Mouse (Mus musculus): ENCODE measurements at regions not wholly inside any gene's neighbourhood (a gene's known extent, or its start where the extent isn't known, plus 50 kb on each side); places are given as distances from the start of the nearest gene placed in this dataset.
"Not testable (repeated sequence)": the region's sequence is repeated elsewhere in the genome, so short reads cannot be mapped to it uniquely, and the experiment has no call there.

GRCm38 (mm10) chr19:35143131-35143530 is 221.0 kb downstream of the Kif20b start:
- no peak overlapping the region for H3K9ac ChIP-seq (ENCODE audit: low read length)
- H3K27me3 ChIP-seq (replicated peaks; ENCODE audit: control insufficient read depth, insufficient read depth, low read length) = no peaks in the 10 kb centered on the region
- DNase-seq (ENCODE audit: low spot score) (no peak), ATAC-seq (replicated peaks; ENCODE audit: low FRiP score, low TSS enrichment, low read depth) (no peak)
- H3K9me3 ChIP-seq (ENCODE audit: control insufficient read depth, low read length) = no peaks in the 10 kb centered on the region
- H3K4me3 ChIP-seq (ENCODE audit: low read depth, low read length) = no peak overlapping the region
- no peak overlapping the region for H3K4me2 ChIP-seq (ENCODE audit: low read length)
- H3K36me3 ChIP-seq (ENCODE audit: control insufficient read depth, insufficient read depth, low read length) = no peaks in the 10 kb centered on the region
- H3K4me1 ChIP-seq (replicated peaks; ENCODE audit: control insufficient read depth, insufficient read depth, low read length) = no peaks in the 10 kb centered on the region
- no peak overlapping the region for H3K27ac ChIP-seq (ENCODE audit: low read depth)

- no peak overlapping the region for H3K4me3 ChIP-seq (ENCODE audit: low read depth, low read length)
- no peaks in the 10 kb centered on the region for H3K36me3 ChIP-seq (ENCODE audit: control insufficient read depth, insufficient read depth, low read length)
- no peak overlapping the region for H3K9ac ChIP-seq (ENCODE audit: low read length)
- ATAC-seq (replicated peaks; ENCODE audit: low FRiP score, low TSS enrichment, low read depth) = no peak
- H3K27ac ChIP-seq (ENCODE audit: low read depth) = no peak overlapping the region
- H3K27me3 ChIP-seq (replicated peaks; ENCODE audit: control insufficient read depth, insufficient read depth, low read length) = no peaks in the 10 kb centered on the region
- no peaks in the 10 kb centered on the region for H3K4me1 ChIP-seq (replicated peaks; ENCODE audit: control insufficient read depth, insufficient read depth, low read length)
- H3K4me2 ChIP-seq (ENCODE audit: low read length) = no peak overlapping the region
- H3K9me3 ChIP-seq (ENCODE audit: control insufficient read depth, low read length) = no peaks in the 10 kb centered on the region
- 77% methylated on average over 2 of the region's 2 CpGs for WGBS
- DNase-seq (ENCODE audit: low spot score) = no peak
Measured at GRCm38 (mm10) chr19:35143781-35144180, 221.6 kb downstream of the Kif20b start.

- not testable (repeated sequence) for H3K4me3 ChIP-seq (ENCODE audit: low read depth, low read length); H3K9me3 ChIP-seq (ENCODE audit: control insufficient read depth, low read length); ATAC-seq (replicated peaks; ENCODE audit: low FRiP score, low TSS enrichment, low read depth); H3K27me3 ChIP-seq (replicated peaks; ENCODE audit: control insufficient read depth, insufficient read depth, low read length); H3K27ac ChIP-seq (ENCODE audit: low read depth); DNase-seq (ENCODE audit: low spot score); H3K36me3 ChIP-seq (ENCODE audit: control insufficient read depth, insufficient read depth, low read length); H3K9ac ChIP-seq (ENCODE audit: low read length); H3K4me1 ChIP-seq (replicated peaks; ENCODE audit: control insufficient read depth, insufficient read depth, low read length); H3K4me2 ChIP-seq (ENCODE audit: low read length)
- whole genome bisulfite sequencing = 76% methylated on average over 2 of the region's 2 CpGs
Measured at GRCm38 (mm10) chr19:35149476-35149875, 227.3 kb downstream of the Kif20b start.

DNA sequence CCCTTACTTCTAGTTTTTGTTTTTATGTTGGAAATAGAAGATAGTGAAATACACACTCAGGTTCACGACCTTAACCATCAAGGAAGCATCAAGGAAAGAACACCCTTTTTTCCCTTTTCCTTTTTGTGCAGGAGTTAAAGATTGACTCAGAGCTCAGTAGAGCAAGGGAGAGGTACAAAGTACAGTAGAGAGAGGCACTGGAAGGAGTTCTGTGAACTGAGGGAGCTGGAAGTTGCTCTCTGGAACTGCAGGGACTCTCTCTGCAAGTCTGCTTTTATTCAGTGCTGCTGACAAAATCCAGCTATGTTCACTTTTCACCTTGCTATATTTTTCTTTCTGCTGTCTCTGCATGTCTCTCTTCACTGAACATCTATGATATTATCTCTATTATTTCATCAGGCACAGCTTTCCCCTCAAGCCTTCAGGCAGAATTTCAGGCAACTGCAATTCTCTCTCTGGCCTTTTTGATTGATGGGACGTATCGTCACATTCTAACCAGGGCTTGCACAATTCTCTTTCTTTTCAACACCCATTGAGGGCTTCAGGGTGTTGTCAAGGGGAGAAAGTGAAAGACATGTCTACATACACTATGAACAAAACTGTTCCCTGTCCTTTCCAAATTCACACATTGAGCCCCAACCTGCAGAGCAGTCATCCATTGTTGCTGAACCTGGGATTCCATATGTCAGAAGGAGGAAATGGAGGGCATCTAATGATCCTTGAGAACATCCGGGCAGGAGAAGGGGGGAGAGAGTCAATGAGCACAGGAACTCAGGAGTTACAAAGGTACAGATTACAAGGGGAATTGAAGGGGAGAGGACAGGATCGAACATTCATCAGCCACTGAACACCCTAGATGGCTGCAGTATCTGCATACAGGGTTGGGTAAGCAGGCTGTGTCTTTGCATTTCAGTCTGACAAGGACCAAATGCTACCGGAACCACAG is 228.9 kb downstream of the Kif20b start:
- Histone ChIP-seq H3K27ac (ENCODE audit: low read depth) (peak overlapping the region; percentile 69), H3K4me2 (ENCODE audit: low read length) (no peak overlapping the region), H3K9ac (ENCODE audit: low read length) (no peak overlapping the region), H3K4me1 (replicated peaks; ENCODE audit: control insufficient read depth, insufficient read depth, low read length) (no peaks in the 10 kb centered on the region), H3K4me3 (ENCODE audit: low read depth, low read length) (no peak overlapping the region), H3K9me3 (ENCODE audit: control insufficient read depth, low read length) (no peaks in the 10 kb centered on the region), H3K27me3 (replicated peaks; ENCODE audit: control insufficient read depth, insufficient read depth, low read length) (no peaks in the 10 kb centered on the region), H3K36me3 (ENCODE audit: control insufficient read depth, insufficient read depth, low read length) (no peaks in the 10 kb centered on the region)
- ATAC-seq (replicated peaks; ENCODE audit: low FRiP score, low TSS enrichment, low read depth) (0 out of 2 replicates have a peak, but pooled peaks have one; percentile 53), DNase-seq (ENCODE audit: low spot score) (no peak)
- 69% methylated on average over 6 of the region's 6 CpGs for WGBS

DNA sequence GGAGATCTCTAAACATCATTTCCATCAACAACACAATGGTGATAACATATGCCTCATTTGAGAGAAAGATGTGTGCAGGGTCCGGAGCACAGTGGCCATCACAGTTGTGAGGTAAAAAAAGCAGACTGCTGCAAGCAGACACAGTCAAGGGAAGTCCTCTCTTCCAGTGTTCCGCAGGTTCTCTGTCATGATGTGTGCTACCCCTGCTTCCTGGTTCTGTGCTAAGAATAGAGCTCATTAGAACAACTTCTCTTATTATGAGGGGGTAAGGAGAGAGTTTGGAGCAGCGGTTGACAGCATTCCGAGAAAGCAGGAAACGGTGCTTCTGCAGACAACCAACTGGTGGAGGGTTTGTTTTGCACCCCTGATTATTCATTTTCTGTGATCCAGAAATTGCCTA is 229.7 kb downstream of the Kif20b start:
- ATAC-seq (replicated peaks; ENCODE audit: low FRiP score, low TSS enrichment, low read depth) (no peak), DNase-seq (ENCODE audit: low spot score) (no peak)
- Histone ChIP-seq H3K9ac (ENCODE audit: low read length) (no peak overlapping the region), H3K27ac (ENCODE audit: low read depth) (peak overlapping the region; percentile 69), H3K36me3 (ENCODE audit: control insufficient read depth, insufficient read depth, low read length) (no peaks in the 10 kb centered on the region), H3K9me3 (ENCODE audit: control insufficient read depth, low read length) (no peaks in the 10 kb centered on the region), H3K27me3 (replicated peaks; ENCODE audit: control insufficient read depth, insufficient read depth, low read length) (no peaks in the 10 kb centered on the region), H3K4me3 (ENCODE audit: low read depth, low read length) (no peak overlapping the region), H3K4me2 (ENCODE audit: low read length) (no peak overlapping the region), H3K4me1 (replicated peaks; ENCODE audit: control insufficient read depth, insufficient read depth, low read length) (no peaks in the 10 kb centered on the region)
- WGBS = 71% methylated on average over 5 of the region's 5 CpGs

DNA sequence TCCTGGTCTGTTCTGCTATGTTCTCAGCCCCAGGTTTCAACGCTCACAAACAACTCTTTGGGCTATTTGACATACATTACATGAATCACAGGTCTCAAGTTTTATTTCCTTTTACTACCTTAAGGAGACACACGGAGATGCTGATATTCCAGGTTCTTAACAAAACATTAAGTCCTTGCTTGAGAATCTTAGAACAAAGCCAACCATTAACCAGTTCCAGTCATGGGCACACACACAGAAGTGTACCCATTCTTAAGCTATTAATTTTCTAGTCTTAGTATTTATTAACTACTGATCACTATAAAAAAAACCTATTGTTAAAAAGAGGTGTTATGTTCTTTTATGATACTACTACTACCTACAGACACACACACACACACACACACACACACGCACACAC is 235.7 kb downstream of the Kif20b start:
- Histone ChIP-seq H3K9me3 (ENCODE audit: control insufficient read depth, low read length) (no peaks in the 10 kb centered on the region), H3K9ac (ENCODE audit: low read length) (no peak overlapping the region), H3K4me1 (replicated peaks; ENCODE audit: control insufficient read depth, insufficient read depth, low read length) (no peaks in the 10 kb centered on the region), H3K4me3 (ENCODE audit: low read depth, low read length) (no peak overlapping the region), H3K27ac (ENCODE audit: low read depth) (no peak overlapping the region), H3K36me3 (ENCODE audit: control insufficient read depth, insufficient read depth, low read length) (no peaks in the 10 kb centered on the region), H3K27me3 (replicated peaks; ENCODE audit: control insufficient read depth, insufficient read depth, low read length) (no peaks in the 10 kb centered on the region), H3K4me2 (ENCODE audit: low read length) (no peak overlapping the region)
- DNase-seq (ENCODE audit: low spot score) (no peak), ATAC-seq (replicated peaks; ENCODE audit: low FRiP score, low TSS enrichment, low read depth) (no peak)
- WGBS = 79% methylated on average over 3 of the region's 3 CpGs

DNA sequence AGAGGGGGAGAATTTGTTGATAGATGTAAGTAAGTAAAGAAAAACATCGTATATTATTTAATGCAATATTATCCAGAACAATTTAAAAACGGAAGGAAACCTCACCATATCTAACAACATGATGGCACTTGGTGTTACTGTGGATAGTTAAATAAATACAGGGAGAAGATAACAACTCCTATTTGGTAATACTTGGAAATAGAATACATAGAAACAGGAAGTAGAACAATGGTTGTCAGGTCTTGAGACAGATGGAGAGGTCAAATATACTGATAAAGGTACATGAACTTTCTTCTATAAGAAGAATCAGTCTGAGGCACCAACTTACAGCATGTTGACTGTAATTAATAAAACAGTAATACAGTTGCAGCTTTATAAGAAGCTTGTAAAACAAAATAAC is 242.6 kb downstream of the Kif20b start:
- H3K4me1 ChIP-seq (replicated peaks; ENCODE audit: control insufficient read depth, insufficient read depth, low read length) = no peaks in the 10 kb centered on the region
- H3K4me3 ChIP-seq (ENCODE audit: low read depth, low read length) = no peak overlapping the region
- no peaks in the 10 kb centered on the region for H3K36me3 ChIP-seq (ENCODE audit: control insufficient read depth, insufficient read depth, low read length)
- H3K9ac ChIP-seq (ENCODE audit: low read length) = no peak overlapping the region
- 82% methylated on average over 2 of the region's 2 CpGs for WGBS
- no peaks in the 10 kb centered on the region for H3K27me3 ChIP-seq (replicated peaks; ENCODE audit: control insufficient read depth, insufficient read depth, low read length)
- no peak overlapping the region for H3K27ac ChIP-seq (ENCODE audit: low read depth)
- ATAC-seq (replicated peaks; ENCODE audit: low FRiP score, low TSS enrichment, low read depth) (no peak), DNase-seq (ENCODE audit: low spot score) (no peak)
- H3K9me3 ChIP-seq (ENCODE audit: control insufficient read depth, low read length) = no peaks in the 10 kb centered on the region
- H3K4me2 ChIP-seq (ENCODE audit: low read length) = no peak overlapping the region

GRCm38 (mm10) chr19:35170554-35170953 is 248.4 kb downstream of the Kif20b start:
- ATAC-seq (replicated peaks; ENCODE audit: low FRiP score, low TSS enrichment, low read depth) (no peak), DNase-seq (ENCODE audit: low spot score) (no peak)
- Histone ChIP-seq H3K36me3 (ENCODE audit: control insufficient read depth, insufficient read depth, low read length) (no peaks in the 10 kb centered on the region), H3K4me3 (ENCODE audit: low read depth, low read length) (no peak overlapping the region), H3K4me2 (ENCODE audit: low read length) (no peak overlapping the region), H3K9ac (ENCODE audit: low read length) (no peak overlapping the region), H3K9me3 (ENCODE audit: control insufficient read depth, low read length) (no peaks in the 10 kb centered on the region), H3K27ac (ENCODE audit: low read depth) (no peak overlapping the region), H3K27me3 (replicated peaks; ENCODE audit: control insufficient read depth, insufficient read depth, low read length) (no peaks in the 10 kb centered on the region), H3K4me1 (replicated peaks; ENCODE audit: control insufficient read depth, insufficient read depth, low read length) (no peaks in the 10 kb centered on the region)
- 73% methylated on average over 2 of the region's 2 CpGs for WGBS

DNA sequence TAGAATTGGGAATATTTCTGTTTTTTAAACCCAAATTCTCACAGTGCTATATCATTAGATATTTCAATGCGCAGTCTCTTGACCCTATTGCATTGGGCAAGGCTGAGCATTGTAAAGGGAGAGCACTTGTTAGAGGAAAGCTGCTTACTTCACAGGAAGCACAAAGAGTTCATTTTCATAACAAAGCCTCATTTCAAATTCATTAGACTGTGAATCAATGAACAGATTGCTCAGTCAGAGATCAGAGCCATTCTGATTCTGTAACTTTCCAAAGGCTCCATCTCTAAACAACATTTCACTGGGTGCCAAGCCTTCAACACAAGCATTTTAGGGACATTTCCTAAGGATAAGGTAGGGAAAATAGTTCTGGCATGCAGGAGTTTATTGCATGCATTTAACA is 257.9 kb downstream of the Kif20b start:
- Histone ChIP-seq H3K36me3 (ENCODE audit: control insufficient read depth, insufficient read depth, low read length) (no peaks in the 10 kb centered on the region), H3K4me1 (replicated peaks; ENCODE audit: control insufficient read depth, insufficient read depth, low read length) (no peaks in the 10 kb centered on the region), H3K27me3 (replicated peaks; ENCODE audit: control insufficient read depth, insufficient read depth, low read length) (no peaks in the 10 kb centered on the region), H3K4me3 (ENCODE audit: low read depth, low read length) (no peak overlapping the region), H3K4me2 (ENCODE audit: low read length) (no peak overlapping the region), H3K27ac (ENCODE audit: low read depth) (no peak overlapping the region), H3K9me3 (ENCODE audit: control insufficient read depth, low read length) (no peaks in the 10 kb centered on the region), H3K9ac (ENCODE audit: low read length) (no peak overlapping the region)
- ATAC-seq (replicated peaks; ENCODE audit: low FRiP score, low TSS enrichment, low read depth) = no peak
- no peak for DNase-seq (ENCODE audit: low spot score)
- 100% methylated on average over 1 of the region's 1 CpGs for WGBS

Measured in intestine, embryonic 14.5 days (tissue).